Mouse (Mus musculus) lung, postnatal 14 days (tissue): ENCODE measurements around the gene Vmn2r97.
"Not testable (repeated sequence)": the region's sequence is repeated elsewhere in the genome, so short reads cannot be mapped to it uniquely, and the experiment has no call there.

Experiments
- DNase-seq: peaks from one replicate; pipeline ENCODE4 v3.0.0; 2021

Gene Vmn2r97

DNA sequence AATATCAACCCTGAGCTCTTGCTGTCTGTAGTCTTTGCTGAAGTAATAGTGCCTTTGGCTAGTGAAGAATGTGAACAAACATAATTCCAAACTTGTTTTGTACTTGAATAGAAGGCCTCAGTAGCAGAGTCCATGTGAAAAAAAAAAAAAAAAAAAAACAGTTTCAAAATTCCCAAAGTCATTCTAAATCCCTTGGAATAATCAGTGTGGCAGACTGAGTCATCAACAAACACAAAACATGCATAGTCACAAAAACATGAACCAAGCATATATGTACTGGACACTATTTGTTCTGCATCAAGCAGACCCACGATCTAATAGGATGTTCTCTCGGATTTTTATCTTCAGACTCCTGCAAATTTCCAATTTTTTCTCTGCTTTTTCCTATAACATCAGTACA, at the start of gene Vmn2r97:
TSS of gene Vmn2r97 (plus strand) at position 301 of the 400 bp plus-strand sequence.
- not testable (repeated sequence) for DNase-seq

GRCm38 (mm10) chr17:18882436-18882835, 31.7 kb upstream of the Vmn2r97 start:
- not testable (repeated sequence) for DNase-seq

DNA sequence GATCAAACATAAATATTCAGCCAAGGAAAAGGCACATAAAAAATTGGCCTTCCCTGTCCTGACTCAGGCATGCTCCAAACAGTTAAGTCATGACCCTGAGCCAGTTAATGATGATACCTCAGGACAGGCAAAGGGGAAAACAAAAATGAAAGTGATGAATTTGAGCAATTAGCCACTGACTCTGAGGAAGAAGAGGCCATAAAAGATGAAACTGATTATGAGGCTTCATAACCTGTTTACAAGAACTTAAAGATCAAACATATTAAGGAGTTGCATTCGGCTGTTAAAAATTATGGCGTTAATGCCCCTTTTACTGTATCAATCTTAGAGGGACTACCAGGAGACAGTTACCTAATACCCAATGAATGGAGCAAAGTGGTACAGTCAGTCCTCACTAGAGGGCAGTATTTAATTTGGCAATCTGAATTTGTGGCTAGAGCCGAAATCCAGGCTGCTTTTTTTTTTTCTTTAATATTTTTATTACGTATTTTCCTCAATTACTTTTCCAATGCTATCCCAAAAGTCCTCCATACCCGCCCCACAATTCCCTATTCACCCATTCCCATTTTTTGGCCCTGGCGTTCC, 24.3 kb upstream of the Vmn2r97 start:
- DNase-seq: no peak

DNA sequence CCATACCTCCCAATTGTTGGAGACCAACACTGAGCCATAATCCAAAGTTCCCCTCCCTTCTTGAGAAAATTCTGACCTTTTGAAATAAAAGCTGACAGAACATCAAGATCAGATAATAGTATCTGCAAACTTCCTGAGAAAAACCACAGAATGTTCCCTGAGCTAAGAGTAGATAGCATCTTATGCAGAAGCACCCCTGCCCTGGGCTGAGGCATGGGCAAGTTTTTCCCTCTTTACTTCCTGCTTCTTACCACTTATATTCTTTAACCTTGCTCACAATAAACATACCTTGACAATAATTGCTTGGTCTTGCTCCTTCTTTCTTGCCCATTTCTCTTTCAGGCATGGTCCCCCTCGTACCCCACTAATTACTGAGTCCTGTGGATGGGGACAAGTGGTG, 43.7 kb downstream of the Vmn2r97 start:
- DNase-seq: not testable (repeated sequence)

- no peak for DNase-seq
Observed at GRCm38 (mm10) chr17:18968371-18969275, 54.5 kb downstream of the Vmn2r97 start.
